Mouse (Mus musculus) CH12.LX (cell line): ENCODE results near the gene Gm20388.

Experiments
- CHD1 ChIP-seq: IDR thresholded peaks from 2 replicates; pipeline ENCODE4 v1.6.1; 2012; ENCODE audit warnings: low read depth, low read length, improper control_type of control experiment, inconsistent platforms
- CTCF ChIP-seq, 2 experiments: IDR thresholded peaks in 1 of 2; conservative IDR thresholded peaks in 1 of 2; 2 replicates each; pipeline ENCODE4 v1.5.1; 2011 to 2012; ENCODE audit warnings: low read depth in 2 of 2, low read length in 2 of 2, improper control_type of control experiment in 1 of 2, inconsistent platforms in 1 of 2, mild to moderate bottlenecking in 1 of 2, moderate library complexity in 1 of 2
- MAZ ChIP-seq: IDR thresholded peaks from 2 replicates; pipeline ENCODE4 v1.6.1; 2012; ENCODE audit warnings: low read depth, mild to moderate bottlenecking, inconsistent platforms, low read length, improper control_type of control experiment, moderate library complexity
- TCF12 ChIP-seq: IDR thresholded peaks from 2 replicates; pipeline ENCODE4 v1.6.1; 2014; ENCODE audit warnings: low read depth, mild to moderate bottlenecking, inconsistent platforms, low read length, improper control_type of control experiment
- ZNF384 ChIP-seq: IDR thresholded peaks from 2 replicates; pipeline ENCODE4 v1.6.1; 2012; ENCODE audit warnings: low read depth, low read length, improper control_type of control experiment, inconsistent platforms

DNA sequence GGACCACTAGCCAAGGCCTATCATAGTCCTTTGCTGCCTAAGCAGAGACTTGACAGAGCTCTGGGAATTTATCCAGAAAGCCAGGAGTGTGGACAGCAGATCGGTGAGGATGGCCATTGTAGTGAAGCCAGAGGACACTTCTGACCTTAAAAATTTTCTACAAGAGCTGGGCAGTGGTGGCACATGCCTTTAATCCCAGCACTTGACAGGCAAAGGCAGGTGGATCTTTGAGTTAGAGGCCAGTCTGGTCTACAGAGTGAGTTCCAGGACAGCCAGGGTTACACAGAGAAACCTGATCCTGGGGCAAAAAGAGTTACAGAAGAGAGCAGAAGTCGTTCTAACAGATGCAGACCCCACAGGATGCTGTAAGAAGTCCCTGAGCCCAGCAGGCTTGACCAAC, 2405.8 kb downstream of the Gm20388 start:
- TF ChIP-seq CTCF (conservative IDR thresholded peaks at IDR 0.05 in 1 of 2, IDR thresholded peaks at IDR 0.05 in 1 of 2; ENCODE audit: low read depth in 2 of 2, low read length in 2 of 2) (no peak), MAZ (no peak), ZNF384 (no peak), CHD1 (no peak), TCF12 (no peak)
